Mouse (Mus musculus): ENCODE data around the gene Krtap12-1. TPM values are rescaled to one million over a fixed set of nuclear protein-coding genes. Genes with fewer than 3 reads are reported as not detected.
"Not testable (repeated sequence)": the region's sequence is repeated elsewhere in the genome, so short reads cannot be mapped to it uniquely, and the experiment has no call there.

Gene Krtap12-1
- polyA plus RNA-seq, 1 experiment from 2014 or later: not detected

GRCm38 (mm10) chr10:77685895-77686664 lies 34.3 kb upstream of the Krtap12-1 start, which contains the start of gene Tspear:
Tspear (plus strand) TSS chr10:77686569.
- Histone ChIP-seq H3K4me1 (ENCODE audit: insufficient read depth) (no peaks in the 10 kb centered on the region), H3K9me3 (ENCODE audit: low read length) (no peaks in the 10 kb centered on the region), H3K4me2 (ENCODE audit: low read depth, low read length) (no peak within 1 kb of the TSS), H3K4me3 (ENCODE audit: low read depth, low read length) (no peak within 1 kb of the TSS), H3K27me3 (ENCODE audit: insufficient read depth, low read length) (peaks cover 36% of the 10 kb centered on the region), H3K27ac (ENCODE audit: low read depth) (no peak within 1 kb of the TSS), H3K36me3 (replicated peaks; ENCODE audit: insufficient read depth, low read length) (no peaks in the 10 kb centered on the region), H3K9ac (replicated peaks) (no peak within 1 kb of the TSS)
- WGBS (ENCODE audit: insufficient replicate concordance): 4% methylated on average over 22 of the region's 22 CpGs
- ATAC-seq: no peak
- no peak for TF ChIP-seq EP300 (IDR thresholded peaks at IDR 0.05; ENCODE audit: low read depth)
- TF ChIP-seq CTCF (IDR thresholded peaks at IDR 0.05; ENCODE audit: low read depth): no peak
- no peak for DNase-seq

DNA sequence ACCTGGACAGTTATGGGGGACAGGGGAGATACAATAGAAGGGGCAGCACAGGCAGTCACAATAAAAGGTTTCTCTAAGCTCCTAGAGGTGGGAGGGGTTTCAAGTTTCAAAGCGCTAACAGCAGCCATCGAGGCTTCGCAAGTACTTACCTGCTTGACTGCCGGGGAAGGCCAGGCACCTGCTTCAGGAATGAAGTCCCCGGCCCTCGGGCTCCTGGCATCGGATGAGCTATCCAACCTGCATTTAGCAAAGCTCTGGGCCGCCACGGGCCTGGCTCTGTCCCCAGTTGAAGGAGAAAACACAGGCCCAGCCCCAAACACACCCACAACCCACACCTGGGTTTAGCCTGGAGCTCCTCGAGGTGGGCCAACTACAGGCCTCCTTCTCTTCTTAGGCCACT lies 33.4 kb upstream of the Krtap12-1 start:
- TF ChIP-seq EP300 (IDR thresholded peaks at IDR 0.05; ENCODE audit: low read depth) (no peak), CTCF (IDR thresholded peaks at IDR 0.05; ENCODE audit: low read depth) (no peak)
- Histone ChIP-seq H3K27ac (ENCODE audit: low read depth) (no peak overlapping the region), H3K27me3 (ENCODE audit: insufficient read depth, low read length) (peaks cover 36% of the 10 kb centered on the region), H3K4me1 (ENCODE audit: insufficient read depth) (no peaks in the 10 kb centered on the region), H3K36me3 (replicated peaks; ENCODE audit: insufficient read depth, low read length) (no peaks in the 10 kb centered on the region), H3K4me3 (ENCODE audit: low read depth, low read length) (no peak overlapping the region), H3K4me2 (ENCODE audit: low read depth, low read length) (no peak overlapping the region), H3K9ac (replicated peaks) (no peak overlapping the region), H3K9me3 (ENCODE audit: low read length) (no peaks in the 10 kb centered on the region)
- no peak for ATAC-seq
- no peak for DNase-seq
- WGBS (ENCODE audit: insufficient replicate concordance): 22% methylated on average over 10 of the region's 10 CpGs

DNA sequence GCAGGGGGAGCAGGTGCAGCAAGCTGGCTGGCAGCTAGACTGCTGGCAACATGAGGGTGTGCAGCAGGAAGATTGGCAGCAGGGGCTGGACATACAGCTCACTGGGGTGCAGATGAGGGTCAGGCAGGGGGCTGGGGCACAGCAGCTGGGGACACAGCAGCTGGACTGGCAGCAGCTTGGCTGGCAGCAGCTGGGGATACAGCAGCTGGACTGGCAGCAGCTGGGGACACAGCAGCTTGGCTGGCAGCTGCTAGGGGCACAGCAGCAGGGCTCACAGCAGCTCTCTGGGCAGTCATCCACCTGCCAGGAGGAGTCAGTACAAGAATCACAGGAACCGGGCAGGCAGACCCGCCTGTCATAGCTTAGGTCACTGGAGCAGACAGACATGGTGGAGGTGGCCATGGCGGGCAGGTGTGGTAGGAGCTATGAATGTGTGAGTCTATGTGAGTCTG lies 30.0 kb upstream of the Krtap12-1 start, which contains the start of gene Gm19402:
Gene Gm19402 (minus strand): TSS at position 402 of the 452 bp plus-strand sequence.
- H3K27me3 ChIP-seq (ENCODE audit: insufficient read depth, low read length): peaks cover 32% of the 10 kb centered on the region
- not testable (repeated sequence) for ATAC-seq; H3K4me1 ChIP-seq (ENCODE audit: insufficient read depth); H3K9me3 ChIP-seq (ENCODE audit: low read length); H3K36me3 ChIP-seq (replicated peaks; ENCODE audit: insufficient read depth, low read length); H3K4me3 ChIP-seq (ENCODE audit: low read depth, low read length); H3K4me2 ChIP-seq (ENCODE audit: low read depth, low read length); H3K9ac ChIP-seq (replicated peaks); H3K27ac ChIP-seq (ENCODE audit: low read depth); DNase-seq
- WGBS (ENCODE audit: insufficient replicate concordance): 72% methylated on average over 3 of the region's 3 CpGs

- WGBS (ENCODE audit: insufficient replicate concordance): 32% methylated on average over 4 of the region's 4 CpGs
- no peak for ATAC-seq
- TF ChIP-seq CTCF (IDR thresholded peaks at IDR 0.05; ENCODE audit: low read depth): no peak
- TF ChIP-seq EP300 (IDR thresholded peaks at IDR 0.05; ENCODE audit: low read depth): no peak
These were observed 23.3 kb upstream of the Krtap12-1 start, which contains the start of gene Gm9508 for GRCm38 (mm10) chr10:77697133-77697532. Gm9508 (minus strand) TSS chr10:77697233.

GRCm38 (mm10) chr10:77706326-77706725 lies 14.1 kb upstream of the Krtap12-1 start, which contains the start of gene Gm10272:
Gm10272 (plus strand) TSS chr10:77706626.
- H3K36me3 ChIP-seq (replicated peaks; ENCODE audit: insufficient read depth, low read length): no peaks in the 10 kb centered on the region
- H3K27me3 ChIP-seq (ENCODE audit: insufficient read depth, low read length): no peaks in the 10 kb centered on the region
- no peaks in the 10 kb centered on the region for H3K4me1 ChIP-seq (ENCODE audit: insufficient read depth)
- no peak within 1 kb of the TSS for H3K4me3 ChIP-seq (ENCODE audit: low read depth, low read length)
- DNase-seq (no peak), ATAC-seq (no peak)
- no peaks in the 10 kb centered on the region for H3K9me3 ChIP-seq (ENCODE audit: low read length)
- TF ChIP-seq EP300 (IDR thresholded peaks at IDR 0.05; ENCODE audit: low read depth) (no peak), CTCF (IDR thresholded peaks at IDR 0.05; ENCODE audit: low read depth) (no peak)
- H3K27ac ChIP-seq (ENCODE audit: low read depth): no peak within 1 kb of the TSS
- no peak within 1 kb of the TSS for H3K4me2 ChIP-seq (ENCODE audit: low read depth, low read length)
- WGBS (ENCODE audit: insufficient replicate concordance): 92% methylated on average over 1 of the region's 1 CpGs
- H3K9ac ChIP-seq (replicated peaks): no peak within 1 kb of the TSS

More at GRCm38 (mm10) chr10:77697133-77697532, 23.3 kb upstream of the Krtap12-1 start, which contains the start of gene Gm9508:
- no peaks in the 10 kb centered on the region for H3K36me3 ChIP-seq (replicated peaks; ENCODE audit: insufficient read depth, low read length)
- H3K27me3 ChIP-seq (ENCODE audit: insufficient read depth, low read length): 0 out of 2 replicates have a peak, but pooled peaks cover 5% of the 10 kb centered on the region
- H3K4me1 ChIP-seq (ENCODE audit: insufficient read depth): no peaks in the 10 kb centered on the region
- H3K27ac ChIP-seq (ENCODE audit: low read depth): no peak within 1 kb of the TSS
- no peak for DNase-seq
- peaks cover 6% of the 10 kb centered on the region; the same call in 1 of the 2 replicates for H3K9me3 ChIP-seq (ENCODE audit: low read length)
- no peak within 1 kb of the TSS for H3K4me2 ChIP-seq (ENCODE audit: low read depth, low read length)
- H3K4me3 ChIP-seq (ENCODE audit: low read depth, low read length): no peak within 1 kb of the TSS
- H3K9ac ChIP-seq (replicated peaks): no peak within 1 kb of the TSS

DNA sequence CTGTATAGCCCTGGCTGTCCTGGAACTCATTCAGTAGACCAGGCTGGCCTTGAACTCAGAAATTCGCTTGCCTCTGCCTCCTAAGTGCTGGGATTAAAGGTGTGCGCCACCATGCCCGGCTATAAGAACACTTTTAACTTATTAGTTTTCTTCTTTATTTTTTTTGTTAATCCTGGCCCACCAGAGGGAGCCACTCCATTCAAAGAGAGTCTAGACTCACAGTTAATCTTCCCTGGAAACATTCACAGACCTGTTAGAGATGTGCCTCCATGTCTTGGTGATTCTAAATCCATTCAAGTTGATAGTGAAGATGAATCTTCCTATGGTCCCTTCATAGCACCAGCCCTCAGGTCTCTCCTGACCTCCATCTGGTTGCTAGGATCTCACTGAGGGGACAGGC lies 10.6 kb upstream of the Krtap12-1 start:
- 79% methylated on average over 3 of the region's 3 CpGs for WGBS (ENCODE audit: insufficient replicate concordance)

GRCm38 (mm10) chr10:77711157-77711556 lies 9.2 kb upstream of the Krtap12-1 start, which contains the start of gene Gm10024:
Gm10024 (plus strand) TSS chr10:77711457.
- H3K9ac ChIP-seq (replicated peaks); H3K4me3 ChIP-seq (ENCODE audit: low read depth, low read length); H3K27ac ChIP-seq (ENCODE audit: low read depth); H3K4me2 ChIP-seq (ENCODE audit: low read depth, low read length); H3K27me3 ChIP-seq (ENCODE audit: insufficient read depth, low read length); ATAC-seq; H3K4me1 ChIP-seq (ENCODE audit: insufficient read depth); DNase-seq; H3K36me3 ChIP-seq (replicated peaks; ENCODE audit: insufficient read depth, low read length); H3K9me3 ChIP-seq (ENCODE audit: low read length): not testable (repeated sequence)

More for the DNA sequence above, 10.6 kb upstream of the Krtap12-1 start:
- Histone ChIP-seq H3K4me2 (ENCODE audit: low read depth, low read length) (no peak overlapping the region), H3K27me3 (ENCODE audit: insufficient read depth, low read length) (no peaks in the 10 kb centered on the region), H3K4me1 (ENCODE audit: insufficient read depth) (no peaks in the 10 kb centered on the region), H3K36me3 (replicated peaks; ENCODE audit: insufficient read depth, low read length) (no peaks in the 10 kb centered on the region), H3K27ac (ENCODE audit: low read depth) (no peak overlapping the region), H3K9me3 (ENCODE audit: low read length) (no peaks in the 10 kb centered on the region), H3K9ac (replicated peaks) (no peak overlapping the region), H3K4me3 (ENCODE audit: low read depth, low read length) (no peak overlapping the region)
- DNase-seq (no peak), ATAC-seq (no peak)
- no peak for TF ChIP-seq EP300 (IDR thresholded peaks at IDR 0.05; ENCODE audit: low read depth)
- no peak for TF ChIP-seq CTCF (IDR thresholded peaks at IDR 0.05; ENCODE audit: low read depth)
